21 mouse cellular contexts compared by ENCODE assay signal in the genomic region with DNA sequence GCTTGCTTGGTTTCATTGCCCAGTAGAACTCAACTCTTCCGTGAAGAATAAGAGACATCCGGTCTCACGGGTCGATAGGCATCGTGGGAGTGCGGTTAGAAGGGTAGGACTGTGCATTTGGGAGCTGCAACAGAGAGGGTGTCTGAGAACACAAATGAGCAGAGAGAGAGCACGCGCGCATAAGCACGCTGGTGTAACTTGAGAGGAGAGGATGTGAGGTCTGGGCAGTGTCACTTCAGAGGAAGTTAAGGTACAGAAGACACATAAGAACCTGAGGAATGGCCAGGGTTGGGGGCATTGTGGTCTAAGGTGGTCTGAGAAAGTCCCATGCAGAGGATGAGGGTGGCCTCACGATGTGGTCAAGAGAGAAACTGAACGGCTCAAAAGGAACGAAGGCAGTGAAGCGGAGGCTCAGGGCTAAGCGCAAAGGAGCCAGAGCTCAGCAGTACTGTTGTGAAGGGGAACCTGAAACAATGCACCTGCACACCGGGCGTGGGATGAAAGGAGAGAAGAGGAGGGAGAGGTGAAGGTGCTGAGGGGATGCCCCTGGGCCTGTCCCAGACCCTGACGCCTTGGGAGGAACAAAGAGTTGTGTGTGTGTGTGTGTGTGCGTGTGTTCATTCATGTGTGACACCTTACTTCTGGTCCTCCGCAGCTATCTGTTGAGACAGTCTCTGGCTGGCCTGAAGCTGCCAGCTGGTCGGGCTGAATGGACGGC. TPM values are rescaled to one million over a fixed set of nuclear protein-coding genes. Genes with fewer than 3 reads are reported as not detected.
A peak's percentile ranks its signal among the peaks of the same experiment; 100 is the strongest.
DNase-seq lines count a peak whose midpoint lies in the region; ATAC-seq lines count a peak whose summit lies in the region.
"Had no signal": no experiment of that assay in that cellular context is flagged by ENCODE, and none has a peak within 500 bp of the region (broad histone marks: within the 10 kb centered on the region; RNA-seq: fewer than 3 reads in every experiment).

No protein-coding gene starts in this region.

- peak overlapping the region; percentile 10 for H3K4me2 ChIP-seq in kidney, embryonic 15.5 days
- H3K4me2 ChIP-seq in liver, embryonic 11.5 days = no peak overlapping the region
- H3K4me2 ChIP-seq: embryonic facial prominence, embryonic 15.5 days; heart, embryonic 13.5 days had no signal

- ATAC-seq in kidney, embryonic 15.5 days (replicated peaks; ENCODE audit: low FRiP score) = no peak; the same call in 1 of the 2 replicates
- no peak for ATAC-seq in liver, embryonic 11.5 days (replicated peaks; ENCODE audit: low FRiP score)
- ATAC-seq: forebrain, embryonic 14.5 days had no signal

- no peak for DNase-seq in kidney, adult 11 months
- DNase-seq in kidney, postnatal 4 days = peak; percentile 16 to 35
- DNase-seq in kidney, postnatal 36 days = no peak
- peak; percentile 64 for DNase-seq in spleen, postnatal 36 days (ENCODE audit: low spot score in 2 of 2)
- DNase-seq in spleen, adult 12 weeks (ENCODE audit: low spot score) = no peak
- no peak for DNase-seq in thymus, postnatal 10 days (ENCODE audit: low spot score in 2 of 2)
- no peak for DNase-seq in liver, embryonic 11.5 days (ENCODE audit: low spot score)
- DNase-seq: adrenal gland, postnatal 10 days; cerebellum, adult 11 months; cerebellum, adult 8-10 months; cerebellum, postnatal 14 days; embryo, embryonic 11 days; gastrocnemius, adult 2 months; gastrocnemius, postnatal 25 days; heart, postnatal 36 days had no signal

- WGBS in kidney, embryonic 15.5 days = 70% methylated on average over 22 of the region's 22 CpGs
- WGBS in liver, embryonic 11.5 days = 94% methylated on average over 22 of the region's 22 CpGs

- peaks cover 42% of the 10 kb centered on the region for H3K4me1 ChIP-seq in kidney, embryonic 15.5 days
- peaks cover 4% of the 10 kb centered on the region for H3K4me1 ChIP-seq in liver, embryonic 11.5 days (replicated peaks; ENCODE audit: control insufficient read depth, insufficient read depth, low read length)

- no peak overlapping the region for H3K9ac ChIP-seq in kidney, embryonic 15.5 days
- H3K9ac ChIP-seq in liver, embryonic 11.5 days (ENCODE audit: low read depth, low read length) = no peak overlapping the region
- H3K9ac ChIP-seq: embryonic facial prominence, embryonic 15.5 days; heart, embryonic 13.5 days had no signal

- peaks cover 62% of the 10 kb centered on the region for H3K36me3 ChIP-seq in kidney, embryonic 15.5 days
- H3K36me3 ChIP-seq in liver, embryonic 11.5 days (ENCODE audit: control insufficient read depth, insufficient read depth, low read length) = peaks cover 53% of the 10 kb centered on the region

- H3K4me3 ChIP-seq in kidney, embryonic 15.5 days (replicated peaks) = no peak overlapping the region
- H3K4me3 ChIP-seq in liver, embryonic 11.5 days (ENCODE audit: low read depth, low read length) = no peak overlapping the region
- H3K4me3 ChIP-seq: embryonic facial prominence, embryonic 15.5 days; erythroblast, embryonic 14.5 days; forebrain, embryonic 10.5 days; gastrocnemius, adult 2 months; heart, embryonic 13.5 days had no signal

- no peaks in the 10 kb centered on the region for H3K27me3 ChIP-seq in kidney, embryonic 15.5 days
- no peaks in the 10 kb centered on the region for H3K27me3 ChIP-seq in liver, embryonic 11.5 days (replicated peaks; ENCODE audit: control insufficient read depth, insufficient read depth, low read length)
- H3K27me3 ChIP-seq: embryonic facial prominence, embryonic 15.5 days; heart, embryonic 13.5 days had no signal

- no peaks in the 10 kb centered on the region for H3K9me3 ChIP-seq in kidney, embryonic 15.5 days (replicated peaks)
- no peaks in the 10 kb centered on the region for H3K9me3 ChIP-seq in liver, embryonic 11.5 days (ENCODE audit: control insufficient read depth, low read length)
- H3K9me3 ChIP-seq: embryonic facial prominence, embryonic 15.5 days; forebrain, embryonic 10.5 days; heart, embryonic 13.5 days had no signal

- H3K27ac ChIP-seq in kidney, embryonic 15.5 days = peak overlapping the region; percentile 34
- H3K27ac ChIP-seq in liver, embryonic 11.5 days (ENCODE audit: low read depth, low read length) = no peak overlapping the region
- H3K27ac ChIP-seq: embryonic facial prominence, embryonic 15.5 days; forebrain, embryonic 10.5 days; gastrocnemius, adult 2 months; heart, embryonic 13.5 days had no signal

RNA-seq across cellular contexts. Expression of a gene that starts 3.0 kb away (rescaled TPM):
- polyA plus RNA-seq in kidney, embryonic 15.5 days (2015; fragmentation: Nextera tagmentation; extraction: Ambion mirVana) = 33.5 and 36.8 TPM in 2 replicates
- 53.3 and 59.4 TPM in 2 replicates for polyA plus RNA-seq in liver, embryonic 11.5 days (2014; fragmentation: Nextera tagmentation; extraction: Ambion mirVana)

RNA-seq across cellular contexts. Expression of a gene that starts 3.7 kb away (rescaled TPM):
- polyA plus RNA-seq in kidney, embryonic 15.5 days (2015; fragmentation: Nextera tagmentation; extraction: Ambion mirVana) = 0.45 and 0.86 TPM in 2 replicates
- 0.18 and 0.21 TPM in 2 replicates for polyA plus RNA-seq in liver, embryonic 11.5 days (2014; fragmentation: Nextera tagmentation; extraction: Ambion mirVana)
- polyA plus RNA-seq: erythroblast, embryonic 14.5 days; heart, embryonic 13.5 days had no signal

RNA-seq across cellular contexts. Expression of a gene that starts 14.6 kb away (rescaled TPM):
- 17.7 and 23.8 TPM in 2 replicates for polyA plus RNA-seq in kidney, embryonic 15.5 days (2015; fragmentation: Nextera tagmentation; extraction: Ambion mirVana)
- 17.0 and 17.8 TPM in 2 replicates for polyA plus RNA-seq in liver, embryonic 11.5 days (2014; fragmentation: Nextera tagmentation; extraction: Ambion mirVana)

RNA-seq across cellular contexts. Expression of a gene that starts 30.2 kb away (rescaled TPM):
- 19.8 and 20.9 TPM in 2 replicates for polyA plus RNA-seq in kidney, embryonic 15.5 days (2015; fragmentation: Nextera tagmentation; extraction: Ambion mirVana)
- polyA plus RNA-seq in liver, embryonic 11.5 days (2014; fragmentation: Nextera tagmentation; extraction: Ambion mirVana) = 8.4 and 8.9 TPM in 2 replicates

RNA-seq across cellular contexts. Expression of a gene that starts 33.5 kb away (rescaled TPM):
- polyA plus RNA-seq in kidney, embryonic 15.5 days (2015; fragmentation: Nextera tagmentation; extraction: Ambion mirVana) = 11.7 and 12.5 TPM in 2 replicates
- 9.1 and 9.4 TPM in 2 replicates for polyA plus RNA-seq in liver, embryonic 11.5 days (2014; fragmentation: Nextera tagmentation; extraction: Ambion mirVana)

Comparison
In these comparisons a context has a peak if more than half of its experiments do, and no peak if none do; other contexts are left out.
1. DNase-seq: peak in kidney, postnatal 4 days (2 of 2) and spleen, postnatal 36 days (2 of 2); none in kidney, adult 11 months (single experiment), kidney, postnatal 36 days (0 of 2), spleen, adult 12 weeks (single experiment), thymus, postnatal 10 days (0 of 2) and liver, embryonic 11.5 days (single experiment).